In the genomic region with DNA sequence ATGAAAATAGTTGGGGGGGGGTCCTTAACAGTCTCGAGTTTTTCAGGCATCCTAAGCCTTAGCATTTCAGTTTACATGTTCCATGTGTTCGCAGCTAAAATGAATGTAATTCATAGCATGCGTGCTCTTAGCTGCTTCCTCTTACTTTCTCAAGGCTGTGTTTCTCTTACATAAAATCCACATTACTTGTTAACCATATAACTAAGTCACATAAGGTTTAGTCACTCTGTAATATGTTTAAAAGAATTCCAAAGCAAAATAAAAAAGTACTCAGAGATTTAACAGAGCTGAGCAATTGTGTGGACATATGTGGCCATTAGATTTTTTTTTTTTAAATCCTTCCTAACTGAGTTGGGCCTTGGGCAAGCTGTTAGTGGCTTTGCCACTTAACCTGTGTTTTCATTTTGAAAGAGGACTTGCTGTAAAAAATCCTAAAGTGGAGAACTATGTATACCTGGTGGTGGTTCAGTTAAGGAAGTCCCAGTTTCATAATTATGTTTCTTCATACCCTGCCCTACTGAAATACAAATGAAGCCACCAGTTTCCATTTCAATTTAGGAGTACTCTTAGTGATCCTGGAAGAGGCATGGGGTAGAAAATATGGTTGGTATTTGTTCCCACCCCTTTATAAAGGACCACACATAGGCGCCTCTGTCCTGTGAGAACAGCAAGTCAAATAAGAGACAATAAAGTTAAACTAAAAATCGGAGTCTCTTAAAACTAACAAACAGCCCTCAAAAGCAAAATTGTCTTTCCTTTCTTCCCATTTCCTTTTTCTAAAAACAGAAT, we compare ENCODE assay signal across 8 mouse cellular contexts. TPM values are rescaled to one million over a fixed set of nuclear protein-coding genes. Genes with fewer than 3 reads are reported as not detected.
A peak's percentile ranks its signal among the peaks of the same experiment; 100 is the strongest.
DNase-seq lines count a peak whose midpoint lies in the region; ATAC-seq and TF ChIP-seq lines count a peak whose summit lies in the region.

No protein-coding gene starts in this region.

- WGBS in kidney, adult 2 months = 4% methylated on average over 5 of the region's 5 CpGs
- under 1% methylated on average over 5 of the region's 5 CpGs for WGBS in embryonic facial prominence, embryonic 13.5 days
- 12% methylated on average over 5 of the region's 5 CpGs for WGBS in intestine, embryonic 15.5 days
- 3% methylated on average over 5 of the region's 5 CpGs for WGBS in midbrain, postnatal 0 days

- H3K27ac ChIP-seq in kidney, adult 2 months (ENCODE audit: insufficient read depth, low read depth, low read length) = peak overlapping the region; percentile 91
- peak overlapping the region; percentile 99 for H3K27ac ChIP-seq in embryonic facial prominence, embryonic 13.5 days
- H3K27ac ChIP-seq in intestine, embryonic 15.5 days = peak overlapping the region; percentile 44; the same call in 1 of the 2 replicates
- peak overlapping the region; percentile 44 for H3K27ac ChIP-seq in midbrain, postnatal 0 days (ENCODE audit: low read depth, low read length)

- no peaks in the 10 kb centered on the region; the same call in 1 of the 2 replicates for H3K36me3 ChIP-seq in kidney, adult 2 months (ENCODE audit: control insufficient read depth, insufficient read depth, low read length)
- H3K36me3 ChIP-seq in embryonic facial prominence, embryonic 13.5 days = no peaks in the 10 kb centered on the region
- H3K36me3 ChIP-seq in intestine, embryonic 15.5 days = no peaks in the 10 kb centered on the region
- no peaks in the 10 kb centered on the region for H3K36me3 ChIP-seq in midbrain, postnatal 0 days (ENCODE audit: insufficient read depth, low read length)

- no peak for ATAC-seq in embryonic facial prominence, embryonic 13.5 days (ENCODE audit: insufficient number of reproducible peaks, insufficient read depth, low FRiP score, low TSS enrichment, low read depth)
- ATAC-seq in intestine, embryonic 15.5 days = no peak
- no peak for ATAC-seq in midbrain, postnatal 0 days (ENCODE audit: low FRiP score)
- ATAC-seq in CD4-positive, CD25-positive, alpha-beta regulatory T cell, adult 4 months = no peak

- H3K9me3 ChIP-seq in embryonic facial prominence, embryonic 13.5 days = no peaks in the 10 kb centered on the region
- no peaks in the 10 kb centered on the region for H3K9me3 ChIP-seq in intestine, embryonic 15.5 days
- no peaks in the 10 kb centered on the region for H3K9me3 ChIP-seq in midbrain, postnatal 0 days (ENCODE audit: low read length)

- H3K4me1 ChIP-seq in kidney, adult 2 months (ENCODE audit: control insufficient read depth, insufficient read depth, low read length) = peaks cover 4% of the 10 kb centered on the region; the same call in 1 of the 2 replicates
- peaks cover 35% of the 10 kb centered on the region for H3K4me1 ChIP-seq in embryonic facial prominence, embryonic 13.5 days
- H3K4me1 ChIP-seq in intestine, embryonic 15.5 days (replicated peaks) = 0 out of 2 replicates have a peak, but pooled peaks cover 7% of the 10 kb centered on the region
- H3K4me1 ChIP-seq in midbrain, postnatal 0 days (ENCODE audit: insufficient read depth, low read length) = 0 out of 2 replicates have a peak, but pooled peaks cover 4% of the 10 kb centered on the region

- peak; percentile 41 for DNase-seq in kidney, adult 2 months
- DNase-seq in kidney, adult 18-20 months = no peak
- DNase-seq in midbrain, postnatal 0 days (ENCODE audit: low spot score) = no peak
- no peak for DNase-seq in frontal cortex, postnatal 25 days (ENCODE audit: low spot score in 2 of 2)
- DNase-seq in thymus, adult 18-20 months = no peak

- H3K4me3 ChIP-seq in kidney, adult 2 months (ENCODE audit: insufficient read depth, low read depth, low read length) = peak overlapping the region; percentile 81
- peak overlapping the region; percentile 64 for H3K4me3 ChIP-seq in embryonic facial prominence, embryonic 13.5 days
- peak overlapping the region; percentile 66 for H3K4me3 ChIP-seq in intestine, embryonic 15.5 days (replicated peaks)
- H3K4me3 ChIP-seq in midbrain, postnatal 0 days (ENCODE audit: low read depth, low read length) = peak overlapping the region; percentile 71

- peak overlapping the region; percentile 94 for H3K9ac ChIP-seq in embryonic facial prominence, embryonic 13.5 days
- peak overlapping the region; percentile 46 for H3K9ac ChIP-seq in intestine, embryonic 15.5 days
- peak overlapping the region; percentile 97 for H3K9ac ChIP-seq in midbrain, postnatal 0 days (replicated peaks; ENCODE audit: low read length, poor library complexity, severe bottlenecking)

- H3K4me2 ChIP-seq in embryonic facial prominence, embryonic 13.5 days = peak overlapping the region; percentile 65
- peak overlapping the region; percentile 60 for H3K4me2 ChIP-seq in intestine, embryonic 15.5 days (replicated peaks)
- H3K4me2 ChIP-seq in midbrain, postnatal 0 days (ENCODE audit: low read depth, low read length, poor library complexity, severe bottlenecking) = peak overlapping the region; percentile 69

- no peak for TF ChIP-seq POLR2A in kidney, adult 2 months (IDR thresholded peaks at IDR 0.05; ENCODE audit: low read depth, low read length)

- TF ChIP-seq CTCF in kidney, adult 2 months (conservative IDR thresholded peaks at IDR 0.05; ENCODE audit: insufficient read depth, insufficient read length, low read depth, low read length) = no peak
- TF ChIP-seq CTCF in midbrain, postnatal 0 days (IDR thresholded peaks at IDR 0.05) = no peak

- no peaks in the 10 kb centered on the region for H3K27me3 ChIP-seq in kidney, adult 2 months (replicated peaks; ENCODE audit: control insufficient read depth, insufficient read depth, low read length)
- no peaks in the 10 kb centered on the region for H3K27me3 ChIP-seq in embryonic facial prominence, embryonic 13.5 days
- no peaks in the 10 kb centered on the region for H3K27me3 ChIP-seq in intestine, embryonic 15.5 days (replicated peaks)
- no peaks in the 10 kb centered on the region for H3K27me3 ChIP-seq in midbrain, postnatal 0 days (ENCODE audit: insufficient read depth, low read length)

RNA-seq across cellular contexts. Expression of a gene that starts 2.0 kb away (rescaled TPM):
- 46.9 and 49.2 TPM in 2 replicates for polyA plus RNA-seq in kidney, adult 2 months (2012; rRNA removed)
- polyA plus RNA-seq in embryonic facial prominence, embryonic 13.5 days (2015; fragmentation: Nextera tagmentation; extraction: Ambion mirVana) = 47.7 and 49.9 TPM in 2 replicates
- polyA plus RNA-seq in intestine, embryonic 15.5 days (2015; fragmentation: Nextera tagmentation; extraction: Ambion mirVana) = 24.0 and 27.5 TPM in 2 replicates
- total RNA-seq in midbrain, postnatal 0 days (2014; rRNA removed) = 83.4 and 104 TPM in 2 replicates
- polyA plus RNA-seq in midbrain, postnatal 0 days (2015; fragmentation: Nextera tagmentation; extraction: Ambion mirVana) = 50.6 and 57.6 TPM in 2 replicates
- under 1 TPM; 0.11 to 0.27 TPM for polyA plus RNA-seq in CD4-positive, CD25-positive, alpha-beta regulatory T cell, adult 4 months (2017; shearing (Covaris generic))

Comparison
In these comparisons a context has a peak if more than half of its experiments do, and no peak if none do; other contexts are left out.
1. H3K27ac ChIP-seq: peak in every context shown above with its lines; median percentile 99 in embryonic facial prominence, embryonic 13.5 days; 91 in kidney, adult 2 months; 44 in intestine, embryonic 15.5 days; 44 in midbrain, postnatal 0 days.
2. H3K9ac ChIP-seq: peak in every context shown above with its lines; median percentile 97 in midbrain, postnatal 0 days; 94 in embryonic facial prominence, embryonic 13.5 days; 46 in intestine, embryonic 15.5 days.
3. RNA of a gene that starts 2.0 kb away (polyA plus RNA-seq): 50.6 to 57.6 TPM in midbrain, postnatal 0 days, 47.7 to 49.9 TPM in embryonic facial prominence, embryonic 13.5 days, 46.9 to 49.2 TPM in kidney, adult 2 months and 24.0 to 27.5 TPM in intestine, embryonic 15.5 days; 0.11 to 0.27 TPM in CD4-positive, CD25-positive, alpha-beta regulatory T cell, adult 4 months; every median in the first group is over 10 times any median in the second.
4. Peak in every context shown above with its lines, with median percentiles within 50 percentile points of each other: H3K4me3 ChIP-seq and H3K4me2 ChIP-seq.